Comparison of ENCODE assay signal across 8 mouse cellular contexts in the genomic region with DNA sequence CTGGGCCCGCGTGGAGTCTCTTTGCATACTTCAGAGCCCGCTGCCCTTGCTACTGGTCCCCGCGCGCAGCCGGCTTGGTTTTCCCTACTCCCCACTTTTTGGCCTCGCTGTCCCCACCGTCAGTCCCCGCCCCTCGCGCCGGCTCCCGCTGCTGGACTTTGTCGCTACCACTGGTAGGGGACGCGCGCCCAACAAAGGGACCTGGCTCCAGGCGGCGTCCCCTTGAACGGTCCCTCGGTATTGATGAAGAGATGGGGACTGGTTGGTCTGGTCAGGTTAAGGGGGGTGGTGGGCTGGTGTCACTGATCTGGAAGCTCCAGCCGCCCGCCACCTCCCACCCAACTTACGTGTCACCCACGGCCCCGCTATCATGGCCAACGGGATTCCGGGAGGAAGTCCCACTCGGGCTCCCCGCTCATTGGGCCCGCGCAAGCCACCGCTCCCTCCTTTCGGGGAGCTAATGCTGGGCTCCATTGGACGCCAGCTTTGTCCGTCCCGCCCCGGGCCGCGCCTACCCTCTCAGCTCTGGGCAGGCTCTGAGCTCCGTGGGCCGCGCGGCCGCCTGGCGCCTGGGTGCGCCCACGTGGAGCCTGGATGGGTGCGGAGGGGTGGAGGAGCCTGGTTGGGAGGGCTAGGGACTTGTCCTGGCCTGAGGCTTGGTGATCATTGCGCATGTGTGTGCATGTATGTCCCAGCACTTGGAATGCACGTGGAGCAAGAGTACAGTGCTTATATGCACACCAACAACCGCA. TPM values are rescaled to one million over a fixed set of nuclear protein-coding genes. Genes with fewer than 3 reads are reported as not detected.
DNase-seq lines count a peak whose midpoint lies in the region; ATAC-seq lines count a peak whose summit lies in the region.

A gene (minus strand): TSS at position 399 of the 752 bp plus-strand sequence.

- peak within 1 kb of the TSS; percentile 83 for H3K9ac ChIP-seq in forebrain, embryonic 11.5 days (ENCODE audit: low read length)
- H3K9ac ChIP-seq in heart, embryonic 16.5 days (ENCODE audit: low read length), result peak within 1 kb of the TSS; percentile 87
- peak within 1 kb of the TSS; percentile 82 for H3K9ac ChIP-seq in liver, embryonic 15.5 days
- peak within 1 kb of the TSS; percentile 73 for H3K9ac ChIP-seq in neural tube, embryonic 12.5 days

- 1% methylated on average over 47 of the region's 53 CpGs for WGBS in forebrain, embryonic 11.5 days
- under 1% methylated on average over 53 of the region's 53 CpGs for WGBS in heart, embryonic 16.5 days
- under 1% methylated on average over 53 of the region's 53 CpGs for WGBS in liver, embryonic 15.5 days (ENCODE audit: insufficient replicate concordance)
- WGBS in neural tube, embryonic 12.5 days, result under 1% methylated on average over 53 of the region's 53 CpGs

- no peaks in the 10 kb centered on the region for H3K36me3 ChIP-seq in forebrain, embryonic 11.5 days (ENCODE audit: control insufficient read depth, insufficient read depth, low read length)
- H3K36me3 ChIP-seq in heart, embryonic 16.5 days (ENCODE audit: control insufficient read depth, insufficient read depth), result no peaks in the 10 kb centered on the region
- no peaks in the 10 kb centered on the region; the same call in none of the 2 replicates for H3K36me3 ChIP-seq in liver, embryonic 15.5 days (replicated peaks)
- no peaks in the 10 kb centered on the region for H3K36me3 ChIP-seq in neural tube, embryonic 12.5 days

- DNase-seq in CD8-positive naive resting alpha-beta T cell, adult 2 months (ENCODE audit: low read depth in 2 of 2, low spot score in 2 of 2), result peak; percentile 65 to 68
- peak; percentile 88 for DNase-seq in c-Kit-positive CD71-positive TER-119-negative erythroid progenitor cells, embryonic 14.5 days (ENCODE audit: low read depth)
- peak; percentile 96 for DNase-seq in forebrain, embryonic 11.5 days (ENCODE audit: low spot score)
- peak; percentile 94 to 95 for DNase-seq in kidney, postnatal 36 days
- DNase-seq in telencephalon, adult 2 months (ENCODE audit: low read depth, low spot score), result peak; percentile 89

- peak within 1 kb of the TSS; percentile 65 for H3K4me2 ChIP-seq in forebrain, embryonic 11.5 days (ENCODE audit: low read depth, low read length, severe bottlenecking)
- peak within 1 kb of the TSS; percentile 90 for H3K4me2 ChIP-seq in heart, embryonic 16.5 days (ENCODE audit: low read depth, low read length)
- peak within 1 kb of the TSS; percentile 89 for H3K4me2 ChIP-seq in liver, embryonic 15.5 days
- peak within 1 kb of the TSS; percentile 82 for H3K4me2 ChIP-seq in neural tube, embryonic 12.5 days (replicated peaks)

- peak within 1 kb of the TSS; percentile 69 for H3K27ac ChIP-seq in forebrain, embryonic 11.5 days (ENCODE audit: low read depth, low read length)
- peak within 1 kb of the TSS; percentile 91 for H3K27ac ChIP-seq in heart, embryonic 16.5 days (ENCODE audit: low read length)
- H3K27ac ChIP-seq in liver, embryonic 15.5 days (replicated peaks), result peak within 1 kb of the TSS; percentile 88
- peak within 1 kb of the TSS; percentile 68 for H3K27ac ChIP-seq in neural tube, embryonic 12.5 days

- peak; percentile 99 for ATAC-seq in forebrain, embryonic 11.5 days (replicated peaks; ENCODE audit: low FRiP score)
- ATAC-seq in heart, embryonic 16.5 days (replicated peaks; ENCODE audit: extremely low read depth, insufficient read depth, low FRiP score), result peak; percentile 98
- ATAC-seq in liver, embryonic 15.5 days (ENCODE audit: insufficient read depth), result peak; percentile 99
- peak; percentile 99 for ATAC-seq in neural tube, embryonic 12.5 days (ENCODE audit: low FRiP score, low read depth)

- H3K27me3 ChIP-seq in forebrain, embryonic 11.5 days (ENCODE audit: control insufficient read depth, insufficient read depth, low read length), result no peaks in the 10 kb centered on the region
- no peaks in the 10 kb centered on the region for H3K27me3 ChIP-seq in heart, embryonic 16.5 days (ENCODE audit: control insufficient read depth, insufficient read depth, low read length)
- H3K27me3 ChIP-seq in liver, embryonic 15.5 days, result no peaks in the 10 kb centered on the region
- H3K27me3 ChIP-seq in neural tube, embryonic 12.5 days (replicated peaks), result no peaks in the 10 kb centered on the region

- H3K9me3 ChIP-seq in forebrain, embryonic 11.5 days (ENCODE audit: control insufficient read depth, low read length), result no peaks in the 10 kb centered on the region
- H3K9me3 ChIP-seq in heart, embryonic 16.5 days (replicated peaks; ENCODE audit: control insufficient read depth, low read length), result no peaks in the 10 kb centered on the region
- H3K9me3 ChIP-seq in liver, embryonic 15.5 days (replicated peaks), result no peaks in the 10 kb centered on the region
- no peaks in the 10 kb centered on the region for H3K9me3 ChIP-seq in neural tube, embryonic 12.5 days

- peak within 1 kb of the TSS; percentile 69 for H3K4me3 ChIP-seq in forebrain, embryonic 11.5 days (ENCODE audit: low read depth, low read length)
- peak within 1 kb of the TSS; percentile 65 for H3K4me3 ChIP-seq in heart, embryonic 16.5 days (ENCODE audit: low read length)
- H3K4me3 ChIP-seq in liver, embryonic 15.5 days (replicated peaks), result peak within 1 kb of the TSS; percentile 86
- peak within 1 kb of the TSS; percentile 77 for H3K4me3 ChIP-seq in neural tube, embryonic 12.5 days

- peaks cover 12% of the 10 kb centered on the region; the same call in 1 of the 2 replicates for H3K4me1 ChIP-seq in forebrain, embryonic 11.5 days (replicated peaks; ENCODE audit: control insufficient read depth, insufficient read depth, low read length)
- peaks cover 30% of the 10 kb centered on the region for H3K4me1 ChIP-seq in heart, embryonic 16.5 days (ENCODE audit: control insufficient read depth, insufficient read depth, low read length)
- H3K4me1 ChIP-seq in liver, embryonic 15.5 days (replicated peaks), result peaks cover 50% of the 10 kb centered on the region
- peaks cover 34% of the 10 kb centered on the region for H3K4me1 ChIP-seq in neural tube, embryonic 12.5 days

RNA-seq across cellular contexts. Expression of the gene that starts here (rescaled TPM):
- polyA plus RNA-seq in forebrain, embryonic 11.5 days (2014; fragmentation: Nextera tagmentation; extraction: Ambion mirVana), result 46.9 and 47.6 TPM in 2 replicates
- polyA plus RNA-seq in heart, embryonic 16.5 days (2015; fragmentation: Nextera tagmentation; extraction: Ambion mirVana), result 37.4 and 39.7 TPM in 2 replicates
- polyA plus RNA-seq in liver, embryonic 15.5 days (2015; fragmentation: Nextera tagmentation; extraction: Ambion mirVana), result 19.3 and 23.6 TPM in 2 replicates
- 56.1 and 61.8 TPM in 2 replicates for polyA plus RNA-seq in neural tube, embryonic 12.5 days (2016; fragmentation: Nextera tagmentation; extraction: Ambion mirVana)

Comparison
In these comparisons a context has a peak if more than half of its experiments do, and no peak if none do; other contexts are left out.
1. Peak in every context shown above with its lines: DNase-seq, ATAC-seq, H3K4me3 ChIP-seq and H3K27ac ChIP-seq.